Mouse (Mus musculus) megakaryocyte-erythroid progenitor cell, adult 5 weeks (primary cell): ENCODE data around the gene St6galnac5. TPM values are rescaled to one million over a fixed set of nuclear protein-coding genes. Genes with fewer than 3 reads are reported as not detected.

Source experiments
- polyA plus RNA-seq: library from polyadenylated mRNA; stranded (reverse); fragments of >175 nt; gene quantifications from 2 replicates; pipeline ENCODE4 v1.2.3, GENCODE M21; 2012

Gene St6galnac5
- 0.93 and 1.1 TPM in 2 replicates for polyA plus RNA-seq

GRCm38 (mm10) chr3:152981988-152982387 is at the start of gene St6galnac5:
Gene St6galnac5, minus strand, starts transcription at chr3:152982246.

